Mouse (Mus musculus) neural tube, embryonic 12.5 days (tissue): ENCODE measurements around the gene Ttc39a. TPM values are rescaled to one million over a fixed set of nuclear protein-coding genes. Genes with fewer than 3 reads are reported as not detected.

Experiments used
- ATAC-seq: fragments of 200-750 bp; cut with Nextera tagmentation; 2 replicates; pipeline ENCODE4 v1.8.0; 2017; ENCODE audit warnings: low read depth, mild to moderate bottlenecking, moderate TSS enrichment, moderate library complexity; ENCODE audit not compliant: low FRiP score
- H3K27ac ChIP-seq: fragments of 300-500 bp; sonication (generic); 2 replicates; pipeline ENCODE4 v1.5.1; 2016
- H3K27me3 ChIP-seq: fragments of 300-500 bp; sonication (generic); replicated peaks from 2 replicates; pipeline ENCODE4 v1.6.1; 2016; ENCODE audit warnings: mild to moderate bottlenecking
- H3K36me3 ChIP-seq: fragments of 300-500 bp; sonication (generic); 2 replicates; pipeline ENCODE4 v1.6.1; 2016; ENCODE audit warnings: mild to moderate bottlenecking
- H3K4me1 ChIP-seq: fragments of 300-500 bp; sonication (generic); 2 replicates; pipeline ENCODE4 v1.6.1; 2016
- H3K4me2 ChIP-seq: fragments of 300-500 bp; sonication (generic); replicated peaks from 2 replicates; pipeline ENCODE4 v1.6.1; 2016; ENCODE audit warnings: mild to moderate bottlenecking
- H3K4me3 ChIP-seq: fragments of 300-500 bp; sonication (generic); 2 replicates; pipeline ENCODE4 v1.5.1; 2016
- H3K9ac ChIP-seq: fragments of 300-500 bp; sonication (generic); 2 replicates; pipeline ENCODE4 v1.6.1; 2016; ENCODE audit warnings: mild to moderate bottlenecking
- H3K9me3 ChIP-seq: fragments of 300-500 bp; sonication (generic); 2 replicates; pipeline ENCODE4 v1.6.1; 2016; ENCODE audit warnings: mild to moderate bottlenecking
- WGBS: fragments of 180-500 bp; shearing (Covaris S2); methylation state at CpG from one replicate; pipeline ENCODE4 v1.1.7; 2016; 5-methylcytosine and 5-hydroxymethylcytosine counted together
- polyA plus RNA-seq: library from polyadenylated mRNA; unstranded; fragments of >200 nt; fragmentation: Nextera tagmentation; extraction: Ambion mirVana; gene quantifications from 2 replicates; pipeline ENCODE4 v1.2.1, GENCODE M21; 2016

Gene Ttc39a
- polyA plus RNA-seq, 1 experiment from 2014 or later = 1.2 TPM

- Histone ChIP-seq H3K9me3 (no peaks in the 10 kb centered on the region), H3K9ac (no peak overlapping the region), H3K4me2 (no peak overlapping the region), H3K4me1 (peaks cover 8% of the 10 kb centered on the region), H3K27ac (no peak overlapping the region), H3K27me3 (no peaks in the 10 kb centered on the region), H3K36me3 (peaks cover 4% of the 10 kb centered on the region; the same call in 1 of the 2 replicates), H3K4me3 (no peak overlapping the region)
- WGBS = 93% methylated on average over 3 of the region's 3 CpGs
- ATAC-seq = no peak
Observed at GRCm38 (mm10) chr4:109472566-109472965, 66.1 kb downstream of the Ttc39a start.

GRCm38 (mm10) chr4:109475078-109475477 lies 68.7 kb downstream of the Ttc39a start:
- Histone ChIP-seq H3K9me3 (no peaks in the 10 kb centered on the region), H3K4me1 (peaks cover 8% of the 10 kb centered on the region), H3K9ac (peak overlapping the region; percentile 98; the same call in 1 of the 2 replicates), H3K4me3 (no peak overlapping the region), H3K4me2 (peak overlapping the region; percentile 74), H3K36me3 (peaks cover 4% of the 10 kb centered on the region; the same call in 1 of the 2 replicates), H3K27me3 (no peaks in the 10 kb centered on the region), H3K27ac (no peak overlapping the region)
- ATAC-seq = no peak
- WGBS = 64% methylated on average over 2 of the region's 2 CpGs

GRCm38 (mm10) chr4:109475577-109476553 lies 69.4 kb downstream of the Ttc39a start:
- H3K4me2 ChIP-seq = peak overlapping the region; percentile 74
- peak overlapping the region; percentile 89 for H3K4me3 ChIP-seq
- no peaks in the 10 kb centered on the region for H3K9me3 ChIP-seq
- peak overlapping the region; percentile 93 for H3K27ac ChIP-seq
- peak; percentile 90 for ATAC-seq
- peaks cover 8% of the 10 kb centered on the region for H3K4me1 ChIP-seq
- no peaks in the 10 kb centered on the region for H3K27me3 ChIP-seq
- peak overlapping the region; percentile 98 for H3K9ac ChIP-seq
- WGBS = under 1% methylated on average over 62 of the region's 68 CpGs
- peaks cover 4% of the 10 kb centered on the region; the same call in 1 of the 2 replicates for H3K36me3 ChIP-seq

- H3K36me3 ChIP-seq = peaks cover 4% of the 10 kb centered on the region; the same call in 1 of the 2 replicates
- ATAC-seq = peak; percentile 99
Observed at GRCm38 (mm10) chr4:109476554-109477014, 70.2 kb downstream of the Ttc39a start.

GRCm38 (mm10) chr4:109477454-109477853 lies 71.0 kb downstream of the Ttc39a start:
- Histone ChIP-seq H3K27ac (no peak overlapping the region), H3K9ac (no peak overlapping the region), H3K9me3 (no peaks in the 10 kb centered on the region), H3K36me3 (peaks cover 1% of the 10 kb centered on the region; the same call in 1 of the 2 replicates), H3K27me3 (no peaks in the 10 kb centered on the region), H3K4me3 (no peak overlapping the region), H3K4me2 (no peak overlapping the region), H3K4me1 (peaks cover 8% of the 10 kb centered on the region)
- WGBS = 91% methylated on average over 3 of the region's 3 CpGs
- no peak for ATAC-seq

More at GRCm38 (mm10) chr4:109476554-109477014, 70.2 kb downstream of the Ttc39a start:
- Histone ChIP-seq H3K9me3 (no peaks in the 10 kb centered on the region), H3K4me3 (peak overlapping the region; percentile 89), H3K4me1 (peaks cover 8% of the 10 kb centered on the region), H3K27ac (peak overlapping the region; percentile 93), H3K4me2 (peak overlapping the region; percentile 74), H3K9ac (peak overlapping the region; percentile 98), H3K27me3 (no peaks in the 10 kb centered on the region)
- under 1% methylated on average over 36 of the region's 39 CpGs for WGBS

GRCm38 (mm10) chr4:109481424-109481823 lies 75.0 kb downstream of the Ttc39a start:
- no peaks in the 10 kb centered on the region for H3K27me3 ChIP-seq
- H3K36me3 ChIP-seq = no peaks in the 10 kb centered on the region
- no peak overlapping the region for H3K27ac ChIP-seq
- no peaks in the 10 kb centered on the region for H3K9me3 ChIP-seq
- H3K9ac ChIP-seq = no peak overlapping the region
- H3K4me3 ChIP-seq = no peak overlapping the region
- ATAC-seq = no peak
- no peaks in the 10 kb centered on the region for H3K4me1 ChIP-seq
- WGBS = 88% methylated on average over 2 of the region's 2 CpGs
- no peak overlapping the region for H3K4me2 ChIP-seq

- Histone ChIP-seq H3K4me1 (no peaks in the 10 kb centered on the region), H3K4me3 (no peak overlapping the region), H3K9ac (no peak overlapping the region), H3K27ac (no peak overlapping the region), H3K27me3 (no peaks in the 10 kb centered on the region), H3K9me3 (no peaks in the 10 kb centered on the region), H3K36me3 (no peaks in the 10 kb centered on the region), H3K4me2 (no peak overlapping the region)
- 92% methylated on average over 1 of the region's 1 CpGs for WGBS
- ATAC-seq = no peak
Observed at GRCm38 (mm10) chr4:109482701-109483100, 76.3 kb downstream of the Ttc39a start.

GRCm38 (mm10) chr4:109484621-109485020 lies 78.2 kb downstream of the Ttc39a start, which contains the start of gene Rnf11:
TSS of gene Rnf11 (minus strand) at chr4:109484728.
- no peak within 1 kb of the TSS for H3K9ac ChIP-seq
- no peaks in the 10 kb centered on the region for H3K36me3 ChIP-seq
- WGBS = 79% methylated on average over 3 of the region's 3 CpGs
- H3K27ac ChIP-seq = no peak within 1 kb of the TSS
- no peaks in the 10 kb centered on the region for H3K4me1 ChIP-seq
- ATAC-seq = no peak
- H3K9me3 ChIP-seq = no peaks in the 10 kb centered on the region
- H3K27me3 ChIP-seq = no peaks in the 10 kb centered on the region
- H3K4me3 ChIP-seq = no peak within 1 kb of the TSS
- no peak within 1 kb of the TSS for H3K4me2 ChIP-seq

- ATAC-seq = no peak
- Histone ChIP-seq H3K27ac (no peak overlapping the region), H3K4me2 (no peak overlapping the region), H3K4me1 (no peaks in the 10 kb centered on the region), H3K36me3 (no peaks in the 10 kb centered on the region), H3K4me3 (no peak overlapping the region), H3K9ac (no peak overlapping the region), H3K9me3 (no peaks in the 10 kb centered on the region), H3K27me3 (no peaks in the 10 kb centered on the region)
- 70% methylated on average over 1 of the region's 1 CpGs for WGBS
Observed at GRCm38 (mm10) chr4:109488812-109489211, 82.4 kb downstream of the Ttc39a start.

- no peaks in the 10 kb centered on the region for H3K4me1 ChIP-seq
- no peak for ATAC-seq
Observed at GRCm38 (mm10) chr4:109493581-109493980, 87.2 kb downstream of the Ttc39a start.

More at GRCm38 (mm10) chr4:109493581-109493980, 87.2 kb downstream of the Ttc39a start:
- Histone ChIP-seq H3K27ac (no peak overlapping the region), H3K4me3 (no peak overlapping the region), H3K9ac (no peak overlapping the region), H3K9me3 (no peaks in the 10 kb centered on the region), H3K4me2 (no peak overlapping the region), H3K36me3 (no peaks in the 10 kb centered on the region), H3K27me3 (no peaks in the 10 kb centered on the region)
